Mouse (Mus musculus): Measurements from ENCODE around the gene Enkd1. TPM values are rescaled to one million over a fixed set of nuclear protein-coding genes. Genes with fewer than 3 reads are reported as not detected.
A peak's percentile ranks its signal among the peaks of the same experiment; 100 is the strongest.

Enkd1 gene
- polyA plus RNA-seq, 1 experiment from 2014 or later: 40.7 TPM

- DNase-seq (ENCODE audit: low spot score): no peak
- 86% methylated on average over 6 of the region's 6 CpGs for WGBS
Observed at GRCm38 (mm10) chr8:105715042-105715441, 7.0 kb upstream of the Enkd1 start.

GRCm38 (mm10) chr8:105714139-105714538 lies 6.1 kb upstream of the Enkd1 start:
- H3K9me3 ChIP-seq: no peaks in the 10 kb centered on the region
- H3K4me3 ChIP-seq: no peak overlapping the region
- H3K36me3 ChIP-seq: peaks cover 32% of the 10 kb centered on the region
- 10% methylated on average over 3 of the region's 3 CpGs for WGBS
- no peak overlapping the region for H3K27ac ChIP-seq
- DNase-seq (ENCODE audit: low spot score): peak; percentile 85
- H3K27me3 ChIP-seq (ENCODE audit: insufficient read depth, poor library complexity, severe bottlenecking): no peaks in the 10 kb centered on the region
- no peaks in the 10 kb centered on the region for H3K4me1 ChIP-seq (replicated peaks)

More at GRCm38 (mm10) chr8:105715042-105715441, 7.0 kb upstream of the Enkd1 start:
- H3K9me3 ChIP-seq: no peaks in the 10 kb centered on the region
- H3K4me1 ChIP-seq (replicated peaks): no peaks in the 10 kb centered on the region
- no peak overlapping the region for H3K4me3 ChIP-seq
- H3K36me3 ChIP-seq: peaks cover 39% of the 10 kb centered on the region
- no peak overlapping the region for H3K27ac ChIP-seq
- no peaks in the 10 kb centered on the region for H3K27me3 ChIP-seq (ENCODE audit: insufficient read depth, poor library complexity, severe bottlenecking)

- Histone ChIP-seq H3K4me1 (replicated peaks) (peaks cover 10% of the 10 kb centered on the region), H3K4me3 (no peak overlapping the region), H3K27me3 (ENCODE audit: insufficient read depth, poor library complexity, severe bottlenecking) (no peaks in the 10 kb centered on the region), H3K36me3 (peaks cover 21% of the 10 kb centered on the region), H3K9me3 (no peaks in the 10 kb centered on the region), H3K27ac (no peak overlapping the region)
- DNase-seq (ENCODE audit: low spot score): no peak
- WGBS: 83% methylated on average over 3 of the region's 3 CpGs
Observed at GRCm38 (mm10) chr8:105712286-105712685, 4.3 kb upstream of the Enkd1 start.

- H3K9me3 ChIP-seq: no peaks in the 10 kb centered on the region
- no peak for DNase-seq (ENCODE audit: low spot score)
- 77% methylated on average over 14 of the region's 14 CpGs for WGBS
- H3K4me1 ChIP-seq (replicated peaks): peaks cover 24% of the 10 kb centered on the region
- H3K27ac ChIP-seq: no peak overlapping the region
- no peaks in the 10 kb centered on the region for H3K27me3 ChIP-seq (ENCODE audit: insufficient read depth, poor library complexity, severe bottlenecking)
- H3K4me3 ChIP-seq: no peak overlapping the region
- H3K36me3 ChIP-seq: peaks cover 14% of the 10 kb centered on the region
Observed at GRCm38 (mm10) chr8:105709317-105709716, 1.3 kb upstream of the Enkd1 start.

GRCm38 (mm10) chr8:105708675-105709074 lies 665 bp upstream of the Enkd1 start:
- Histone ChIP-seq H3K27ac (no peak overlapping the region), H3K27me3 (ENCODE audit: insufficient read depth, poor library complexity, severe bottlenecking) (no peaks in the 10 kb centered on the region), H3K4me1 (replicated peaks) (peaks cover 24% of the 10 kb centered on the region), H3K9me3 (no peaks in the 10 kb centered on the region), H3K4me3 (no peak overlapping the region), H3K36me3 (peaks cover 21% of the 10 kb centered on the region)
- no peak for DNase-seq (ENCODE audit: low spot score)
- WGBS: 94% methylated on average over 8 of the region's 8 CpGs

- peak overlapping the region; percentile 86 for H3K4me3 ChIP-seq
- no peak for DNase-seq (ENCODE audit: low spot score)
- H3K9me3 ChIP-seq: no peaks in the 10 kb centered on the region
- 80% methylated on average over 12 of the region's 12 CpGs for WGBS
- peaks cover 37% of the 10 kb centered on the region for H3K4me1 ChIP-seq (replicated peaks)
- H3K27ac ChIP-seq: peak overlapping the region; percentile 94; the same call in 1 of the 2 replicates
- no peaks in the 10 kb centered on the region for H3K27me3 ChIP-seq (ENCODE audit: insufficient read depth, poor library complexity, severe bottlenecking)
- H3K36me3 ChIP-seq: peaks cover 34% of the 10 kb centered on the region
Observed at GRCm38 (mm10) chr8:105706426-105706825, 1.6 kb downstream of the Enkd1 start.

GRCm38 (mm10) chr8:105704955-105705354 lies 3.1 kb downstream of the Enkd1 start:
- peaks cover 44% of the 10 kb centered on the region for H3K4me1 ChIP-seq (replicated peaks)
- no peaks in the 10 kb centered on the region for H3K9me3 ChIP-seq
- no peak overlapping the region for H3K4me3 ChIP-seq
- no peak for DNase-seq (ENCODE audit: low spot score)
- H3K27ac ChIP-seq: no peak overlapping the region
- peaks cover 34% of the 10 kb centered on the region for H3K36me3 ChIP-seq
- no peaks in the 10 kb centered on the region for H3K27me3 ChIP-seq (ENCODE audit: insufficient read depth, poor library complexity, severe bottlenecking)
- whole genome bisulfite sequencing: 91% methylated on average over 6 of the region's 6 CpGs

GRCm38 (mm10) chr8:105704146-105704812 lies 3.7 kb downstream of the Enkd1 start:
- WGBS: 95% methylated on average over 34 of the region's 34 CpGs
- no peaks in the 10 kb centered on the region for H3K27me3 ChIP-seq (ENCODE audit: insufficient read depth, poor library complexity, severe bottlenecking)
- H3K27ac ChIP-seq: no peak overlapping the region
- H3K36me3 ChIP-seq: peaks cover 38% of the 10 kb centered on the region
- no peak for DNase-seq (ENCODE audit: low spot score)
- no peak overlapping the region for H3K4me3 ChIP-seq
- no peaks in the 10 kb centered on the region for H3K9me3 ChIP-seq
- peaks cover 51% of the 10 kb centered on the region for H3K4me1 ChIP-seq (replicated peaks)

- Histone ChIP-seq H3K27ac (no peak overlapping the region), H3K4me1 (replicated peaks) (peaks cover 47% of the 10 kb centered on the region), H3K9me3 (no peaks in the 10 kb centered on the region), H3K4me3 (peak overlapping the region; percentile 68; the same call in 1 of the 2 replicates), H3K36me3 (peaks cover 51% of the 10 kb centered on the region), H3K27me3 (ENCODE audit: insufficient read depth, poor library complexity, severe bottlenecking) (no peaks in the 10 kb centered on the region)
- DNase-seq (ENCODE audit: low spot score): no peak
- 93% methylated on average over 24 of the region's 24 CpGs for WGBS
Observed at GRCm38 (mm10) chr8:105702731-105703415, 5.1 kb downstream of the Enkd1 start.

GRCm38 (mm10) chr8:105702001-105702401 lies 6.0 kb downstream of the Enkd1 start:
- no peak for DNase-seq (ENCODE audit: low spot score)
- 36% methylated on average over 18 of the region's 18 CpGs for WGBS
- Histone ChIP-seq H3K9me3 (no peaks in the 10 kb centered on the region), H3K36me3 (peaks cover 59% of the 10 kb centered on the region), H3K27me3 (ENCODE audit: insufficient read depth, poor library complexity, severe bottlenecking) (no peaks in the 10 kb centered on the region), H3K27ac (peak overlapping the region; percentile 90), H3K4me1 (replicated peaks) (peaks cover 38% of the 10 kb centered on the region), H3K4me3 (peak overlapping the region; percentile 68)

- DNase-seq (ENCODE audit: low spot score): peak; percentile 98
- H3K9me3 ChIP-seq: no peaks in the 10 kb centered on the region
- H3K4me1 ChIP-seq (replicated peaks): peaks cover 30% of the 10 kb centered on the region
- peak within 1 kb of the TSS; percentile 68 for H3K4me3 ChIP-seq
- peak within 1 kb of the TSS; percentile 90 for H3K27ac ChIP-seq
- under 1% methylated on average over 60 of the region's 60 CpGs for WGBS
- H3K27me3 ChIP-seq (ENCODE audit: insufficient read depth, poor library complexity, severe bottlenecking): no peaks in the 10 kb centered on the region
- H3K36me3 ChIP-seq: peaks cover 67% of the 10 kb centered on the region
Observed at GRCm38 (mm10) chr8:105700966-105701824, 6.8 kb downstream of the Enkd1 start, which contains the start of the genes Acd and Pard6a. TSS of gene Acd (minus strand) at chr8:105701102. TSS of gene Pard6a (plus strand) at chr8:105701148.

- 0% methylated on average over 21 of the region's 21 CpGs for WGBS
- no peaks in the 10 kb centered on the region for H3K9me3 ChIP-seq
- DNase-seq (ENCODE audit: low spot score): no peak
- H3K4me3 ChIP-seq: peak overlapping the region; percentile 68
- peaks cover 27% of the 10 kb centered on the region for H3K4me1 ChIP-seq (replicated peaks)
- H3K36me3 ChIP-seq: peaks cover 69% of the 10 kb centered on the region
- H3K27me3 ChIP-seq (ENCODE audit: insufficient read depth, poor library complexity, severe bottlenecking): no peaks in the 10 kb centered on the region; the same call in 1 of the 2 replicates
- peak overlapping the region; percentile 90 for H3K27ac ChIP-seq
Observed at GRCm38 (mm10) chr8:105700566-105700965, 7.4 kb downstream of the Enkd1 start.

Data from hindbrain, embryonic 10.5 days (tissue).